Mouse (Mus musculus) brown adipose tissue, adult 24 weeks (tissue): ENCODE results near the gene Ubxn10. TPM values are rescaled to one million over a fixed set of nuclear protein-coding genes. Genes with fewer than 3 reads are reported as not detected.

Experiments
- H3K27ac ChIP-seq: fragments of 200-500 bp; replicated peaks from 2 replicates; pipeline ENCODE4 v1.5.1; 2012; ENCODE audit warnings: low read depth, mild to moderate bottlenecking, low read length
- H3K4me1 ChIP-seq: fragments of 200-500 bp; 2 replicates; pipeline ENCODE4 v1.6.1; 2012; ENCODE audit warnings: low read length, mixed read lengths; ENCODE audit not compliant: control insufficient read depth, insufficient read depth, insufficient read length
- H3K4me3 ChIP-seq: fragments of 200-500 bp; 2 replicates; pipeline ENCODE4 v1.5.1; 2012; ENCODE audit warnings: low read depth, mild to moderate bottlenecking, low read length, moderate library complexity; ENCODE audit not compliant: insufficient read depth
- polyA plus RNA-seq: library from polyadenylated mRNA; stranded (reverse); fragments of >200 nt; gene quantifications from 2 replicates; pipeline ENCODE4 v1.2.4, GENCODE M21; 2012; ENCODE audit not compliant: missing spikeins, insufficient read depth, insufficient read length

Ubxn10 gene
- polyA plus RNA-seq, 1 experiment: not detected

- no peaks in the 10 kb centered on the region for H3K4me1 ChIP-seq
- H3K27ac ChIP-seq: no peak overlapping the region
- H3K4me3 ChIP-seq: no peak overlapping the region
Measured at GRCm38 (mm10) chr4:138698296-138698695, 38.7 kb downstream of the Ubxn10 start.

GRCm38 (mm10) chr4:138697166-138697860 is 39.7 kb downstream of the Ubxn10 start:
- Histone ChIP-seq H3K4me1 (no peaks in the 10 kb centered on the region), H3K27ac (no peak overlapping the region)

GRCm38 (mm10) chr4:138696720-138697119 is 40.2 kb downstream of the Ubxn10 start:
- Histone ChIP-seq H3K4me3 (no peak overlapping the region), H3K4me1 (no peaks in the 10 kb centered on the region), H3K27ac (no peak overlapping the region)

More at GRCm38 (mm10) chr4:138697166-138697860, 39.7 kb downstream of the Ubxn10 start:
- no peak overlapping the region for H3K4me3 ChIP-seq

- no peaks in the 10 kb centered on the region for H3K4me1 ChIP-seq
- no peak overlapping the region for H3K27ac ChIP-seq
- H3K4me3 ChIP-seq: no peak overlapping the region
Measured at GRCm38 (mm10) chr4:138693043-138693692, 43.8 kb downstream of the Ubxn10 start.

GRCm38 (mm10) chr4:138691443-138692181 is 45.4 kb downstream of the Ubxn10 start:
- Histone ChIP-seq H3K4me1 (no peaks in the 10 kb centered on the region), H3K4me3 (no peak overlapping the region), H3K27ac (no peak overlapping the region)

GRCm38 (mm10) chr4:138690561-138690960 is 46.4 kb downstream of the Ubxn10 start:
- no peaks in the 10 kb centered on the region for H3K4me1 ChIP-seq
- no peak overlapping the region for H3K4me3 ChIP-seq
- H3K27ac ChIP-seq: no peak overlapping the region

GRCm38 (mm10) chr4:138689094-138689512 is 47.9 kb downstream of the Ubxn10 start:
- no peaks in the 10 kb centered on the region for H3K4me1 ChIP-seq
- H3K27ac ChIP-seq: no peak overlapping the region

GRCm38 (mm10) chr4:138685813-138686212 is 51.2 kb downstream of the Ubxn10 start:
- H3K4me3 ChIP-seq: no peak overlapping the region
- no peak overlapping the region for H3K27ac ChIP-seq

More at GRCm38 (mm10) chr4:138689094-138689512, 47.9 kb downstream of the Ubxn10 start:
- H3K4me3 ChIP-seq: no peak overlapping the region

GRCm38 (mm10) chr4:138682760-138683159 is 54.2 kb downstream of the Ubxn10 start:
- Histone ChIP-seq H3K4me1 (no peaks in the 10 kb centered on the region), H3K27ac (no peak overlapping the region), H3K4me3 (no peak overlapping the region)

More at GRCm38 (mm10) chr4:138685813-138686212, 51.2 kb downstream of the Ubxn10 start:
- H3K4me1 ChIP-seq: no peaks in the 10 kb centered on the region

- Histone ChIP-seq H3K4me3 (no peak overlapping the region), H3K27ac (no peak overlapping the region), H3K4me1 (no peaks in the 10 kb centered on the region)
Measured at GRCm38 (mm10) chr4:138680124-138680523, 56.8 kb downstream of the Ubxn10 start.

- no peak overlapping the region for H3K27ac ChIP-seq
- H3K4me1 ChIP-seq: no peaks in the 10 kb centered on the region
- no peak overlapping the region for H3K4me3 ChIP-seq
Measured at GRCm38 (mm10) chr4:138677579-138677978, 59.4 kb downstream of the Ubxn10 start.

- no peak overlapping the region for H3K4me3 ChIP-seq
Measured at GRCm38 (mm10) chr4:138676480-138676879, 60.5 kb downstream of the Ubxn10 start.

GRCm38 (mm10) chr4:138672160-138672559 is 64.8 kb downstream of the Ubxn10 start:
- Histone ChIP-seq H3K4me3 (no peak overlapping the region), H3K4me1 (no peaks in the 10 kb centered on the region), H3K27ac (no peak overlapping the region)

More at GRCm38 (mm10) chr4:138676480-138676879, 60.5 kb downstream of the Ubxn10 start:
- Histone ChIP-seq H3K4me1 (no peaks in the 10 kb centered on the region), H3K27ac (no peak overlapping the region)

GRCm38 (mm10) chr4:138670093-138670889 is 66.7 kb downstream of the Ubxn10 start:
- Histone ChIP-seq H3K27ac (no peak overlapping the region), H3K4me1 (no peaks in the 10 kb centered on the region), H3K4me3 (no peak overlapping the region)

- no peak overlapping the region for H3K4me3 ChIP-seq
- no peaks in the 10 kb centered on the region for H3K4me1 ChIP-seq
- no peak overlapping the region for H3K27ac ChIP-seq
Measured at GRCm38 (mm10) chr4:138666521-138666920, 70.4 kb downstream of the Ubxn10 start.
